Mouse (Mus musculus): ENCODE measurements at regions not wholly inside any gene's neighbourhood (a gene's known extent, or its start where the extent isn't known, plus 50 kb on each side); places are given as distances from the start of the nearest gene placed in this dataset.

GRCm38 (mm10) chr15:27315964-27316745 lies 150.3 kb upstream of the Ank start:
- ATAC-seq (ENCODE audit: low FRiP score): 0 out of 2 replicates have a peak, but pooled peaks have one; percentile 57
- Histone ChIP-seq H3K27me3 (no peaks in the 10 kb centered on the region), H3K4me3 (replicated peaks) (no peak overlapping the region), H3K36me3 (replicated peaks) (no peaks in the 10 kb centered on the region), H3K4me1 (no peaks in the 10 kb centered on the region), H3K4me2 (no peak overlapping the region), H3K27ac (no peak overlapping the region), H3K9ac (no peak overlapping the region), H3K9me3 (no peaks in the 10 kb centered on the region)
- 53% methylated on average over 4 of the region's 4 CpGs for WGBS

- Histone ChIP-seq H3K4me1 (no peaks in the 10 kb centered on the region), H3K27ac (no peak overlapping the region), H3K4me2 (no peak overlapping the region), H3K4me3 (replicated peaks) (no peak overlapping the region), H3K9ac (no peak overlapping the region), H3K9me3 (no peaks in the 10 kb centered on the region), H3K36me3 (replicated peaks) (no peaks in the 10 kb centered on the region), H3K27me3 (no peaks in the 10 kb centered on the region)
- WGBS: 67% methylated on average over 1 of the region's 1 CpGs
- 0 out of 2 replicates have a peak, but pooled peaks have one; percentile 27 for ATAC-seq (ENCODE audit: low FRiP score)
These were observed 149.7 kb upstream of the Ank start for GRCm38 (mm10) chr15:27316746-27317129.

GRCm38 (mm10) chr15:27321915-27322665 lies 144.4 kb upstream of the Ank start:
- Histone ChIP-seq H3K4me3 (replicated peaks) (no peak overlapping the region), H3K36me3 (replicated peaks) (no peaks in the 10 kb centered on the region), H3K4me2 (no peak overlapping the region), H3K27ac (no peak overlapping the region), H3K9ac (no peak overlapping the region), H3K27me3 (no peaks in the 10 kb centered on the region), H3K4me1 (no peaks in the 10 kb centered on the region), H3K9me3 (no peaks in the 10 kb centered on the region)
- no peak for ATAC-seq (ENCODE audit: low FRiP score)
- 78% methylated on average over 10 of the region's 10 CpGs for WGBS

- Histone ChIP-seq H3K27ac (no peak overlapping the region), H3K4me2 (no peak overlapping the region), H3K9ac (no peak overlapping the region), H3K4me1 (no peaks in the 10 kb centered on the region), H3K36me3 (replicated peaks) (no peaks in the 10 kb centered on the region), H3K27me3 (no peaks in the 10 kb centered on the region), H3K4me3 (replicated peaks) (no peak overlapping the region), H3K9me3 (no peaks in the 10 kb centered on the region)
- ATAC-seq (ENCODE audit: low FRiP score): peak; percentile 90
- WGBS: 26% methylated on average over 15 of the region's 15 CpGs
These were observed 140.5 kb upstream of the Ank start for GRCm38 (mm10) chr15:27325847-27326548.

GRCm38 (mm10) chr15:27326549-27326876 lies 140.0 kb upstream of the Ank start:
- Histone ChIP-seq H3K27me3 (no peaks in the 10 kb centered on the region), H3K4me2 (no peak overlapping the region), H3K4me1 (no peaks in the 10 kb centered on the region), H3K9ac (no peak overlapping the region), H3K9me3 (no peaks in the 10 kb centered on the region), H3K36me3 (replicated peaks) (no peaks in the 10 kb centered on the region), H3K27ac (no peak overlapping the region), H3K4me3 (replicated peaks) (no peak overlapping the region)
- 76% methylated on average over 5 of the region's 5 CpGs for WGBS
- no peak for ATAC-seq (ENCODE audit: low FRiP score)

DNA sequence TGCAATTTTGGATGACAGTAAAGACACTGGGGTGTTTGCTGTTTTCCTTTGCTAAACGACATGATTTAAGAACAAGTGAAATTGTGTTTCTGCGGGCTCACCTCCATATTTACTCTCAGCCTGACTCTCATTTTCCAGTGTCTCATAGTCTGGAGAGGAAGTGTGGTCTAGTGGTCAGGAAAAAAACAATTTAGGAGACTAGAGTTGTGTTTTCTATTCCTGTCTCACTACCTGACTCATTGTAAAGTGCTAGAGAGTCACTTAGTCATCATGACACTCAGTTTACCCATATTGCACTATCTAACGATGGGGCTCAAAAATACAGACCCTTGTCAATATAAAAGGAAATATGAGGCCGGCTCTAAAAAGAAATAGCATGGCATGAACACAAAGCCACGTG lies 138.7 kb upstream of the Ank start:
- WGBS: 88% methylated on average over 5 of the region's 5 CpGs
- no peak overlapping the region for H3K27ac ChIP-seq
- H3K36me3 ChIP-seq (replicated peaks): no peaks in the 10 kb centered on the region
- H3K4me2 ChIP-seq: no peak overlapping the region
- ATAC-seq (ENCODE audit: low FRiP score): no peak
- no peaks in the 10 kb centered on the region for H3K27me3 ChIP-seq
- H3K4me1 ChIP-seq: no peaks in the 10 kb centered on the region
- no peak overlapping the region for H3K4me3 ChIP-seq (replicated peaks)
- H3K9me3 ChIP-seq: no peaks in the 10 kb centered on the region
- H3K9ac ChIP-seq: no peak overlapping the region

DNA sequence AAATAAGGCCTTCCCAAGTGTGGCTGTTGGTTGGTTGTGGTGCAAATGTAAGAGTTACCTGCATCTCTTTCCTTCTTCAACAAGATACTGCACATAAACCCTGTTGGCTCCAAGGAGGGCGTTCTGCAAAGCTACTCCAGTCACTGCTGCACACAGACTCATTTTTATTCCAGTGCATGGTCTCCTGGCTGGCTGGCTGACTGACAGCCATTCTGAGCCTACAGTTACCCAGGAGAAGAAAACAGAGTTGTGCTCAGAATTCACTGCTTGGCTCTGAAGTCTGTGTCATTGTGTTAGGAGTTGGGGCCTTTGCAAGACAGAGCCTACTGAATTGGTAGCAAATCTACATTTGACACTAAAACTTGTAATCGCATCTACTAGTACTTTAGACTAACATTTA lies 138.0 kb upstream of the Ank start:
- no peak overlapping the region for H3K27ac ChIP-seq
- no peaks in the 10 kb centered on the region for H3K27me3 ChIP-seq
- no peak overlapping the region for H3K9ac ChIP-seq
- no peaks in the 10 kb centered on the region for H3K9me3 ChIP-seq
- no peak overlapping the region for H3K4me2 ChIP-seq
- ATAC-seq (ENCODE audit: low FRiP score): no peak
- H3K36me3 ChIP-seq (replicated peaks): no peaks in the 10 kb centered on the region
- H3K4me3 ChIP-seq (replicated peaks): no peak overlapping the region
- 86% methylated on average over 2 of the region's 2 CpGs for WGBS
- no peaks in the 10 kb centered on the region for H3K4me1 ChIP-seq

DNA sequence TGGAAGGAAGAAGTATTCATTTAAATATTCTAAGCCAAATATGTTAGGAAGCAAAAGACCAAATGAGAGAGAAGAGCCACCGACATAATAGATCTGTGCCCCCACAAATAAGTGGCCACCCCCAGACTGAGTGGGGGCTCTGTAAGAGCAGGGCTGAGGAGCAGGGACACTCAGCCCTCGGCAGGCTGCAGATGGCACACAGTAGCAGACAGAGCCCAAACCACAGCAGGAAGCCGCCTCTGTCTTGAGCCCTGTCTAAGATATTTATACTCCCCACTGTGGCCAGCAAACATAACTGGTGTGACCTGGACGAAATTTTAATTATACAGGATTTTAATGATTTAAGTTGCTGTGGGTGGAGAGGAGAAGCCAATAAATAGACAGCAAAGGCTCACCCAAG lies 126.4 kb upstream of the Ank start:
- no peak overlapping the region for H3K27ac ChIP-seq
- 56% methylated on average over 4 of the region's 4 CpGs for WGBS
- H3K9me3 ChIP-seq: no peaks in the 10 kb centered on the region
- H3K4me1 ChIP-seq: no peaks in the 10 kb centered on the region
- H3K4me3 ChIP-seq (replicated peaks): no peak overlapping the region
- H3K9ac ChIP-seq: no peak overlapping the region
- H3K4me2 ChIP-seq: no peak overlapping the region
- no peaks in the 10 kb centered on the region for H3K27me3 ChIP-seq
- no peak for ATAC-seq (ENCODE audit: low FRiP score)
- H3K36me3 ChIP-seq (replicated peaks): no peaks in the 10 kb centered on the region

- 85% methylated on average over 5 of the region's 5 CpGs for WGBS
- no peak for ATAC-seq (ENCODE audit: low FRiP score)
- Histone ChIP-seq H3K27ac (no peak overlapping the region), H3K4me1 (no peaks in the 10 kb centered on the region), H3K27me3 (no peaks in the 10 kb centered on the region), H3K36me3 (replicated peaks) (no peaks in the 10 kb centered on the region), H3K4me2 (no peak overlapping the region), H3K9me3 (no peaks in the 10 kb centered on the region), H3K9ac (no peak overlapping the region), H3K4me3 (replicated peaks) (no peak overlapping the region)
These were observed 124.9 kb upstream of the Ank start for GRCm38 (mm10) chr15:27341518-27341976.

GRCm38 (mm10) chr15:27358441-27358840 lies 108.0 kb upstream of the Ank start:
- no peaks in the 10 kb centered on the region for H3K4me1 ChIP-seq
- no peak overlapping the region for H3K9ac ChIP-seq
- H3K36me3 ChIP-seq (replicated peaks): no peaks in the 10 kb centered on the region
- no peaks in the 10 kb centered on the region for H3K9me3 ChIP-seq
- 85% methylated on average over 6 of the region's 6 CpGs for WGBS
- no peak overlapping the region for H3K27ac ChIP-seq
- no peak for ATAC-seq (ENCODE audit: low FRiP score)
- no peaks in the 10 kb centered on the region for H3K27me3 ChIP-seq
- no peak overlapping the region for H3K4me3 ChIP-seq (replicated peaks)
- H3K4me2 ChIP-seq: no peak overlapping the region

GRCm38 (mm10) chr15:27359271-27359670 lies 107.2 kb upstream of the Ank start:
- WGBS: 77% methylated on average over 1 of the region's 1 CpGs
- Histone ChIP-seq H3K4me3 (replicated peaks) (no peak overlapping the region), H3K4me1 (no peaks in the 10 kb centered on the region), H3K27me3 (no peaks in the 10 kb centered on the region), H3K9ac (no peak overlapping the region), H3K4me2 (no peak overlapping the region), H3K27ac (no peak overlapping the region), H3K9me3 (no peaks in the 10 kb centered on the region), H3K36me3 (replicated peaks) (no peaks in the 10 kb centered on the region)
- ATAC-seq (ENCODE audit: low FRiP score): no peak

GRCm38 (mm10) chr15:27374517-27374916 lies 92.0 kb upstream of the Ank start:
- Histone ChIP-seq H3K36me3 (replicated peaks) (no peaks in the 10 kb centered on the region), H3K27ac (no peak overlapping the region), H3K9ac (no peak overlapping the region), H3K4me2 (no peak overlapping the region), H3K9me3 (no peaks in the 10 kb centered on the region), H3K4me1 (no peaks in the 10 kb centered on the region), H3K4me3 (replicated peaks) (no peak overlapping the region), H3K27me3 (no peaks in the 10 kb centered on the region)
- 69% methylated on average over 1 of the region's 1 CpGs for WGBS
- ATAC-seq (ENCODE audit: low FRiP score): no peak
